Mouse (Mus musculus) heart, embryonic 10.5 days (tissue): ENCODE results near the gene Srcin1. TPM values are rescaled to one million over a fixed set of nuclear protein-coding genes. Genes with fewer than 3 reads are reported as not detected.
A peak's percentile ranks its signal among the peaks of the same experiment; 100 is the strongest.

Experiments
- DNase-seq: peaks from one replicate; pipeline ENCODE4 v3.0.0-alpha.2; 2017; ENCODE audit warnings: low spot score
- H3K27ac ChIP-seq: fragments of 300-500 bp; sonication (generic); 2 replicates; pipeline ENCODE4 v1.5.1; 2016; ENCODE audit warnings: mild to moderate bottlenecking
- H3K27me3 ChIP-seq: fragments of 300-500 bp; sonication (generic); 2 replicates; pipeline ENCODE4 v1.6.1; 2016; ENCODE audit warnings: mild to moderate bottlenecking; ENCODE audit not compliant: poor library complexity, insufficient read depth, severe bottlenecking
- H3K36me3 ChIP-seq: fragments of 300-500 bp; sonication (generic); 2 replicates; pipeline ENCODE4 v1.6.1; 2016; ENCODE audit warnings: mild to moderate bottlenecking, moderate library complexity
- H3K4me1 ChIP-seq: fragments of 300-500 bp; sonication (generic); 2 replicates; pipeline ENCODE4 v1.6.1; 2016; ENCODE audit warnings: mild to moderate bottlenecking
- H3K4me3 ChIP-seq: fragments of 300-500 bp; sonication (generic); 2 replicates; pipeline ENCODE4 v1.5.1; 2016; ENCODE audit warnings: mild to moderate bottlenecking, moderate library complexity
- H3K9me3 ChIP-seq: fragments of 300-500 bp; sonication (generic); 2 replicates; pipeline ENCODE4 v1.6.1; 2016; ENCODE audit warnings: mild to moderate bottlenecking, moderate library complexity
- WGBS: fragments of 180-500 bp; shearing (Covaris S2); methylation state at CpG from one replicate; pipeline ENCODE4 v1.1.7; 2016; 5-methylcytosine and 5-hydroxymethylcytosine counted together
- polyA plus RNA-seq: library from polyadenylated mRNA; unstranded; fragments of >200 nt; fragmentation: Nextera tagmentation; extraction: Ambion mirVana; gene quantifications from 2 replicates; pipeline ENCODE4 v1.2.1, GENCODE M21; 2016

The Srcin1 gene
- polyA plus RNA-seq, 1 experiment from 2014 or later: 0.14 TPM

DNA sequence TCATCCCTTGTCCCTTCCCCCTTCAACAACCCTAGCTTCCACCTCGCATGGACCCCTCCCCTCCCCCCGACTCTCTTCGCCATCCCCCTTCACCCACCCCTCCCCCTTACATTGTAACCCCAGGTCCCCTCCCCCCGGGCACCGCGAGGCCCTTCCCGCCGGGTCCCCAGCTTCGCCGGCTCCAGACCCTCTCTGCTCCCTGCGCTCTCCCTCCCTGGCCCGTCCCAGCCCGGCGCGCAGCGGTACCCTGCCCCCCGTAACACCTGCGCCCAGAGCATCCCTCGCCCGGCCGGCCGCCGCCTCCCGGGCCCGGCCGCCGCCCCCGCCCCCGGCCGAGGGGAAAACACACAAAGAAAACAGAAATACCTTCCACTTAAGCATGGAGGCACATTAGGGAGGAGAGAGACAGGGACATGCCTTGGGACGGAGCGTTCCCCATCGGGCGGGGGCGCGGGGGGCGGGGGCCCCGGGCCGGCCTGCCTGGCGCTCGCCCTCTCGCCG lies 1.4 kb downstream of the Srcin1 start:
- Histone ChIP-seq H3K27ac (peak overlapping the region; percentile 65), H3K4me3 (peak overlapping the region; percentile 82), H3K4me1 (peaks cover 28% of the 10 kb centered on the region), H3K36me3 (no peaks in the 10 kb centered on the region), H3K27me3 (peaks cover 100% of the 10 kb centered on the region), H3K9me3 (no peaks in the 10 kb centered on the region)
- no peak for DNase-seq
- 2% methylated on average over 39 of the region's 43 CpGs for WGBS

DNA sequence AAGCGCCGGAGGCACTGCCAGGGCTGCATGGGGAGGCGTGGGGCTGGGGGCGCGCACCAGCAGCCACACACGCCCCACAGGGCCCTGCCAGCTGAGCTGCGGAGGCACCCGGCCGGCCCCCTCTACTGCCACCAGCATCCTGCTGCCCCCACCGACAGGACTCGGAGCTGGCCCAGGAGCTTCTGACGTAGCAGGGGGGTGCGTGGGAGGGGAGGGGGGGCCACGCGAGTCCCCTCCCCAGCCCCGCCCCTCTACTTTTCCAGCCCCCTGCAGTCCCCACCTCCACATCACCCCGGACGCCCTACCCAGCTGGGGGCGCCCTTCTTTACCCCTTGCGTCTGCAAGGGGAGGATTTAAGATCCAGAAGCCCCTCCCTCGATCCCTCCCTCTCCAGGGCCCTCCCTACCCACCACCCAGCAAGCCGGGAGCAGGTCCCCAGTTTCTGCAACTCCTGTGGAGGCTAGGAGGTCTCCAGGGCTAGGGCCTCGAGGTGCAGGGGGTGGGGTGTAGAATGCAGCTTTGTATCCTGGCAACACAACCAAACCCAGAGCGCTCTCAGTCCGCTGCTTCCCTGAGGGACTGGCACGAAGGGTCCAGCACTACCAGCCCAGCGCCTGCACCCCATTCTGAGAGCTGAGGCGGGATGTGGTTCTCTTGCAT lies 2.0 kb downstream of the Srcin1 start:
- peak overlapping the region; percentile 82 for H3K4me3 ChIP-seq
- DNase-seq: no peak
- H3K9me3 ChIP-seq: no peaks in the 10 kb centered on the region
- H3K27me3 ChIP-seq: peaks cover 100% of the 10 kb centered on the region
- H3K27ac ChIP-seq: 0 out of 2 replicates have a peak overlapping the region, but pooled peaks have one; percentile 0
- peaks cover 28% of the 10 kb centered on the region for H3K4me1 ChIP-seq
- no peaks in the 10 kb centered on the region for H3K36me3 ChIP-seq
- 2% methylated on average over 24 of the region's 28 CpGs for WGBS

DNA sequence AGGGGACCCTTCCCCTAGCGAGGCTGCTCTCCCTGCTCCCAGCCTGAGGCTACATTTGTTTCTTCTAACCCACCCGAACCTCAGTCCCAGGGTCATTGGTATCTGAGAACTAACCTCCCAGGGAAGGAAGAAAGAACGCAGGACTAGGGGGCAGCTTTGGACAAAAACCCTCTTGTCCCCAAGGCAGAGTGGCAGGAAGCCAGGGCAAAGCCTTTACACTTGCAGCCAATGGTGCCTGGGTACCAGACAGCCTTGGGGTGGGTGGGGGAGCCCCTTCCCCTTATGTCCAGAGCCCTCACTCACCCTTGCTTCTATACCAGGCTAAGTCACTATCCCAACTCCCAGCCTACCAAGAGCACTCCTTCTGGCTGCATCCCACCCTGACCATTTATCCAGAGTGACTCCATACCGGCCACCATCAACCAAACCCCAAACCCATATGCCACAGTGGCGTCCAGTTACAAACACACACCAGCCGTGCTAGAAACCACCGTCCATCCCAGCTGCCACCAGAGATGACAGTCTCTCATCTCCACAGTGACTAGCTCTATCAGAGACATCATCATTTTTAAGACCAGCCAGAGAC lies 3.0 kb downstream of the Srcin1 start:
- WGBS: 35% methylated on average over 7 of the region's 7 CpGs
- no peak overlapping the region for H3K4me3 ChIP-seq
- H3K36me3 ChIP-seq: no peaks in the 10 kb centered on the region
- H3K4me1 ChIP-seq: peaks cover 31% of the 10 kb centered on the region
- H3K9me3 ChIP-seq: no peaks in the 10 kb centered on the region
- DNase-seq: no peak
- H3K27me3 ChIP-seq: peaks cover 93% of the 10 kb centered on the region
- no peak overlapping the region for H3K27ac ChIP-seq

DNA sequence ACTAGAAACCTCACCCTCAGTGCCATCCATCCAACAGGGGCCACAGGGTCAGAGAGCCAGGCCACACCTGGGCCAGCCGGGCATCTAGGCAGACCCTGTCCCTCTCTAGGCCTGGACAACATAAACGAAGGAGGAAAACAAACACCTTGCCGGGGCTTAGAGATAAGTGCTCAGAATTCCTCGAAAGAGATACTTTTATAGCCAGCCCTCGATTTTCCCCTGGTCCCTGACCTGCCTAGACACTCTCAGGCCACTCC lies 4.0 kb downstream of the Srcin1 start:
- H3K36me3 ChIP-seq: no peaks in the 10 kb centered on the region
- DNase-seq: no peak
- no peaks in the 10 kb centered on the region for H3K9me3 ChIP-seq
- H3K27ac ChIP-seq: no peak overlapping the region
- 21% methylated on average over 5 of the region's 5 CpGs for WGBS
- H3K4me3 ChIP-seq: no peak overlapping the region
- H3K27me3 ChIP-seq: peaks cover 93% of the 10 kb centered on the region
- peaks cover 36% of the 10 kb centered on the region for H3K4me1 ChIP-seq

DNA sequence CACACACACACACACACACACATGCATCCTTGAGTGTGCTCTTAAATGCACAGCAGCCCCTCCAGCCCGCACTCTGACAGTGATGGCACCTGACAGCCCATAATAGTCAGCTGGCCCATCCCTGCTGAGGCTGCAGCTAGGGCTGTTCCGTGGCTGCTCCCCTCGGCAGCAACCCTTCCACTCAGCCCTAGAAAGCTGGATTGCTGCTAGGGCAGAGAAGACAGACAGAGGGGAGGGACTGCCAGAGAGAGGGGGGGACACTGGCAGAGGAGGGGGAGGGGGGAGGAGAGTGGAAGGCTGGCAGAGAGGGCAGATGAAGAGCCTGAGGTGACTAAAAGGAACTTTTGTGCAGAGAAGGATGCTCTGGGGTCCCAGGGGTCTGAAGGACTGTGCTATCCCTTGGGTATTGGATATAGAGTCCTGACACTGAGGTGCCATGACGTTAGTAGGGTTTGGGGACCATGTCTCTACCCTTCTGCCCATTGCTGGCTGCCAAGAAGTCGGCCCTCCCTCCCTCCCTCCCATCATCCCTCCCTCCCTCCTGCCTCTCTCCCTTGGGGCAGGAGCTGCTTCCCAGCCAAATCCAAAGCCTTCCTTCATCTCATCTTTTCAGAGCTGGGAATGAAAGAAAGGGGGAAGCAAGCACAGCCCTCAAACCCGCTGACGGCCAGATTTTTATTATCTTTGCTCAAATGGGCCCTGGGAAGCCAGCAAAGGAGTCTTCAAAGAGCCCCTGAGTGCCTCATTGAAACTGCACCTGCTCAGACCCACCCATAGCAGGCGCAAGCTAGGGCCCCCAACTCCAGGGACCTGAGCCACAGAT lies 4.5 kb downstream of the Srcin1 start:
- no peak overlapping the region for H3K4me3 ChIP-seq
- WGBS: 20% methylated on average over 8 of the region's 8 CpGs
- peaks cover 42% of the 10 kb centered on the region for H3K4me1 ChIP-seq
- no peaks in the 10 kb centered on the region for H3K36me3 ChIP-seq
- no peaks in the 10 kb centered on the region for H3K9me3 ChIP-seq
- no peak for DNase-seq
- peaks cover 93% of the 10 kb centered on the region for H3K27me3 ChIP-seq
- no peak overlapping the region for H3K27ac ChIP-seq

DNA sequence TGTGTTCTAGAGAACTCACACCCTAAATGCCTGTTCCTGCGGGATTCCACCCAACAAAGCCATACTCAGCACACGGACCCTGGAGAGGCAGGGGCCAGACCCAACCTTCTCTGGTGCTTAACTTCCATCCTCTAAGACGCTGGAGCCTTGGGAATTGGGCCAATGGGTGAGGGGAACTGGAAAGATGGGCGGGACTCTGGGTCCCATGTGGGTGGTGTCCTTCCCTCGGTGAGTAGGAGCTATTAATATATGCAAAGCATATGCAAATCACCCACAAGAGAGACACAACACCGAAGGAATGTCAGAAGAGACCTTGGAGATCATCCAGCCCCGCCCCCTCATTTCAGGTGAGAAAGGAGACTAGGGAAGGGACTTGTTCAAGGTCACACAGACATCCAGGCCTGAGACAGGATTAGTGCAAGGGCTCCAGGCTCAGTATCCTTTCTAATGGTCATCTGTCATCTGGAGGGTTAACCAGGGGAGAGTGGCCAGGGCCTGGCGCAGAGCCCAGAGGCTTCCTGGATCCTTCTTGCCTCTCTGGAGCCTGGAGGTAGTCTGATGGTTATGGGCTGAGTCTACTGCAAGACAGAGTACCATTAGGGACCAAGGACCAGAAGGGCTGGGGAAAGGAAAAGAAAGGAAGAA lies 5.4 kb downstream of the Srcin1 start:
- no peak overlapping the region for H3K27ac ChIP-seq
- peaks cover 93% of the 10 kb centered on the region for H3K27me3 ChIP-seq
- no peak for DNase-seq
- H3K4me3 ChIP-seq: no peak overlapping the region
- no peaks in the 10 kb centered on the region for H3K36me3 ChIP-seq
- WGBS: 17% methylated on average over 8 of the region's 8 CpGs
- no peaks in the 10 kb centered on the region for H3K9me3 ChIP-seq
- H3K4me1 ChIP-seq: peaks cover 50% of the 10 kb centered on the region

DNA sequence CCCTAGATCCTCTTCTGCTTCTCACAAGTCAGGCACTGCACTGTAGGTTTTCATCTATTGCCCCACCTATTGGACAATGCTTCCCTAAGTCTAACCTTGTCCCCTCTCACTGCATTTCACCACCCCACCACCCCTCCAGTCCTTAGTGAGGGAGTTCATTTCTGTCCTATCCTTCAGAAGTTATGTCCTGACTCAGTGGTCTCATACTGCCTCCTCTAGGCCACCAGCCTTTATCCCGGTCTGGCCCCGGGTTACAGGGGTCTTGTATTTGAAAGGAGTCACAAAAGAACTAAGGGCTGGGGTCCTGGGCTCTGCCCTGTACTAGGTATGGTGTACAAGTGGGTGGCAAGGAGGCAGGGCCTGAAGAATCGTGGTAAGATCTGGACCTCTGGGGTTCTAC lies 6.2 kb downstream of the Srcin1 start:
- H3K9me3 ChIP-seq: no peaks in the 10 kb centered on the region
- DNase-seq: no peak
- H3K27ac ChIP-seq: no peak overlapping the region
- H3K27me3 ChIP-seq: peaks cover 93% of the 10 kb centered on the region
- no peak overlapping the region for H3K4me3 ChIP-seq
- peaks cover 43% of the 10 kb centered on the region for H3K4me1 ChIP-seq
- H3K36me3 ChIP-seq: no peaks in the 10 kb centered on the region
- WGBS: 45% methylated on average over 3 of the region's 3 CpGs

DNA sequence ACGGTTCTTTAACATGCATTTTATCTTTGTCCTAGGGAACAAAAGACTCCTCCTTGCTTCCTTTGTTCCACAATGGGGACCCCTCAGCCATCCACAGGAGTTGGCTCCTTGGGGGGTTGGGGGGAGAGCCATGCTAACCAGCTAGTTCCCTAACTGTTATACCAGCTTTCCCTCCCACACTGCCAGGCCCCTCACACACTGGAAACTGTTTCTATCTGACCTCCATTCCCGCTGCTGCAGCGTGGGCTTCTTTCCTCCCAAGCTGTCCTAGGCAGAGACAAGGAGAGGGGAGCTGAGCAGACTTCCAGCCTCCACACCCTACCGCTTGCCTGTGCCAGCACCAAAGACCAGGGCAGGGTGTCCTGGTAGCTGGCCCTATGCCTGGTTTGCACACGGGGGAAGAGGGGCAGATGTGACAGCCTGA lies 6.7 kb downstream of the Srcin1 start:
- H3K27me3 ChIP-seq: peaks cover 93% of the 10 kb centered on the region
- no peak for DNase-seq
- no peaks in the 10 kb centered on the region for H3K36me3 ChIP-seq
- H3K4me1 ChIP-seq: peaks cover 43% of the 10 kb centered on the region
- whole genome bisulfite sequencing: 40% methylated on average over 5 of the region's 5 CpGs
- no peak overlapping the region for H3K4me3 ChIP-seq
- H3K27ac ChIP-seq: 0 out of 2 replicates have a peak overlapping the region, but pooled peaks have one; percentile 11
- H3K9me3 ChIP-seq: no peaks in the 10 kb centered on the region

DNA sequence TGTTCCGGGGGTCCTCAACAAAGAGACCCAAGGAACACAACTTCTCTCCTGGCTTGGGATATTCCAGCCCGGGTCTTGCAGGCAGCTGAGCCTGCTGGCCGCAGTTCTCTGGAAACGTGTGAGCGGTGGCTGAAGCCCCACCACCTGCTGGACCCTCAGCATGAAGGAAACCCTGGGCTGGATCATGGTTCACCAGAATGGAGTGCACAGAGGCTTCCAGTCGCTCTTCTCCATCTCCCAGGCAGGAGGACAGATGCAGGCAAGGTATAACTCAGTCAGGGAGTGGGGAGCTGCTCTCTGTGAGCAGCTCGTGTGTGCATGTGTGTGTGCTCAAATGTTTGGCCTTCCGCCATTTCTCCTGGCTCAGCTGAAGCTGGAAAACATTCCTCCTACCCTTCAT lies 7.3 kb downstream of the Srcin1 start:
- H3K36me3 ChIP-seq: no peaks in the 10 kb centered on the region
- H3K4me1 ChIP-seq: peaks cover 43% of the 10 kb centered on the region

DNA sequence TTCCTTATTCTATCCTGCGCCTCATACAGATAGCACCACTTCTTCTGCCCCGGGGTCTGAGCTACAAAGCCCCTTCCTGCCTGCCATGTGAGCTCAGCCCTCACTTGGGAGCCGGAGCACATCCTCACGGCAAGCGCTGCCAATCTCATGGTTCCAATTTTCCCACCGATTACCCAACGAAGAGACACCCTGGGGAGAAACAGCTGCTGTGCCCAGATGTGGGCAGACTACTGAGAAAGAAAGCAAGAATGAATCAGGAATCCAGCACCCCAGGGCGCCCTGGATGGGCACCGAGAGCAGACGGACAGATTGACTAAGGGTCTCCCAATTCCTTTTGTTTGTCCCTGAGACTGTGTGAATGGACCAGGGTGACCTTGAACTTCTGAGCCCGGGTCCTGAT lies 8.5 kb downstream of the Srcin1 start:
- Histone ChIP-seq H3K27me3 (peaks cover 93% of the 10 kb centered on the region), H3K4me3 (no peak overlapping the region), H3K4me1 (peaks cover 54% of the 10 kb centered on the region), H3K9me3 (no peaks in the 10 kb centered on the region), H3K36me3 (no peaks in the 10 kb centered on the region), H3K27ac (no peak overlapping the region)
- DNase-seq: no peak
- WGBS: 15% methylated on average over 11 of the region's 11 CpGs

More for the DNA sequence above, 7.3 kb downstream of the Srcin1 start:
- H3K4me3 ChIP-seq: no peak overlapping the region
- H3K27ac ChIP-seq: no peak overlapping the region
- WGBS: 11% methylated on average over 8 of the region's 8 CpGs
- DNase-seq: peak; percentile 94
- peaks cover 93% of the 10 kb centered on the region for H3K27me3 ChIP-seq
- no peaks in the 10 kb centered on the region for H3K9me3 ChIP-seq

DNA sequence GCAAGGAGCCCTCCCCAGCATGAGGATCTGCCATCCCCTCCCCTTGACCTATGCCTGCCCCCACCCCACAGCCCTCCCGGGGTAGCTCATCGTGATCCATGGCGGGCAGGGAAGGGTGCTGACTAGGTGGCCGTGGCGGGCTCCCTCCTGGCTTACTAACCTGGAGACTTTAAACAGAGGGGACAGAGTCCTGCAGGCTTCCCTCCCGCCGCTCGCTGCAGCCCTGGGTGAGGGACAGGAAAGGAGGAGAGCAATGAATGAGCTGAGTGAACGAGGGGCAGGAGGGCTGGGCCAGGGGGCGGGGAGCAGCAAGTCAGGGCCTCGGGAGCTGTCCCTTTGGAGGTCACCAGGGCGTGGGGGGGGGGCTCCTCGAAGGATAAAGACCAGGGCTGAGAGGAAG lies 9.4 kb downstream of the Srcin1 start:
- Histone ChIP-seq H3K36me3 (no peaks in the 10 kb centered on the region), H3K4me1 (peaks cover 63% of the 10 kb centered on the region), H3K27ac (0 out of 2 replicates have a peak overlapping the region, but pooled peaks have one; percentile 2), H3K4me3 (peak overlapping the region; percentile 28), H3K27me3 (peaks cover 93% of the 10 kb centered on the region), H3K9me3 (no peaks in the 10 kb centered on the region)
- WGBS: 3% methylated on average over 13 of the region's 13 CpGs
- no peak for DNase-seq

DNA sequence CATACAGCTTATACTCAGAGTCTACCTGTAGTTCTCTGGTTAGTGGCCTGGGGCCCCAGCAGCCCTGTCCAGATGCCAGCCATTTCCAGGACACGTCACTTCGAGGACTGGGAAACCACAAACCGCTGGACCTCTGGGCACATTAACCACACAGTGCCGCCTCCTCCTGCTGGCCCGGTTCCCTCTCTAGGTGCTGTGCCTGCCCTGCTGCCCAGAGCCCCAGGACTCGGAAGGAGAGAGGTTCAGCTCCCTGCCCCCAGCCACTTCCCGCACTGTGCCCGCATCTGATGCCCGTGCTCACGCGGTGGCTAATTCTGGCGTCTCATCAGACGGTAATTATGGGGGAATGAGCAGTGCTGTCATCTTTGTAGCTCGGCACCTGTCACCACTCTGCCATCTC lies 12.3 kb downstream of the Srcin1 start:
- H3K27ac ChIP-seq: peak overlapping the region; percentile 31; the same call in 1 of the 2 replicates
- WGBS: 58% methylated on average over 14 of the region's 14 CpGs
- H3K36me3 ChIP-seq: no peaks in the 10 kb centered on the region
- no peaks in the 10 kb centered on the region for H3K9me3 ChIP-seq
- H3K27me3 ChIP-seq: peaks cover 93% of the 10 kb centered on the region
- no peak for DNase-seq
- H3K4me3 ChIP-seq: no peak overlapping the region
- H3K4me1 ChIP-seq: peaks cover 77% of the 10 kb centered on the region

DNA sequence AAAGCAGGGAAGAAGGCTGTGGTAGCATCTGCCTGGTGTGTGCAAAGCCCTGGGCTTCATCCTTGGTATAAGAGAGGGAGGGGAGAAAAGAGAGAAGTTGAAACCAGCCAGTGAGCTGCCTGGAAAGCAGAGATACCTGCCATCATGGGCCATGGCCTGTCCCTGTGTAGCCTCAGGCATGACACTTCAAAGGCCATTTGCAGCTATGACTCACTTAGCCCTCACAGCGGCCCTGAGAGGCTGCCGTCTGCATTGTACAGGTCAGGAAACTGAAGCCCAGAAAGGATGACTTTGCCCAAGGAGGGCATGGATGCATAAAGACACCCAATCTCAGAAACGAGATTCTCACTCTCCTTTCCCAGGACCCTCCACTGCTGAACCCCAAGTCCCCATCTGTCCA lies 13.4 kb downstream of the Srcin1 start:
- no peaks in the 10 kb centered on the region for H3K9me3 ChIP-seq
- H3K36me3 ChIP-seq: no peaks in the 10 kb centered on the region
- H3K4me3 ChIP-seq: 0 out of 2 replicates have a peak overlapping the region, but pooled peaks have one; percentile 3
- no peak overlapping the region for H3K27ac ChIP-seq
- no peak for DNase-seq
- H3K27me3 ChIP-seq: peaks cover 99% of the 10 kb centered on the region
- H3K4me1 ChIP-seq: peaks cover 78% of the 10 kb centered on the region
- 17% methylated on average over 3 of the region's 3 CpGs for WGBS
